ENCODE assay signal across 16 mouse cellular contexts in the genomic region with DNA sequence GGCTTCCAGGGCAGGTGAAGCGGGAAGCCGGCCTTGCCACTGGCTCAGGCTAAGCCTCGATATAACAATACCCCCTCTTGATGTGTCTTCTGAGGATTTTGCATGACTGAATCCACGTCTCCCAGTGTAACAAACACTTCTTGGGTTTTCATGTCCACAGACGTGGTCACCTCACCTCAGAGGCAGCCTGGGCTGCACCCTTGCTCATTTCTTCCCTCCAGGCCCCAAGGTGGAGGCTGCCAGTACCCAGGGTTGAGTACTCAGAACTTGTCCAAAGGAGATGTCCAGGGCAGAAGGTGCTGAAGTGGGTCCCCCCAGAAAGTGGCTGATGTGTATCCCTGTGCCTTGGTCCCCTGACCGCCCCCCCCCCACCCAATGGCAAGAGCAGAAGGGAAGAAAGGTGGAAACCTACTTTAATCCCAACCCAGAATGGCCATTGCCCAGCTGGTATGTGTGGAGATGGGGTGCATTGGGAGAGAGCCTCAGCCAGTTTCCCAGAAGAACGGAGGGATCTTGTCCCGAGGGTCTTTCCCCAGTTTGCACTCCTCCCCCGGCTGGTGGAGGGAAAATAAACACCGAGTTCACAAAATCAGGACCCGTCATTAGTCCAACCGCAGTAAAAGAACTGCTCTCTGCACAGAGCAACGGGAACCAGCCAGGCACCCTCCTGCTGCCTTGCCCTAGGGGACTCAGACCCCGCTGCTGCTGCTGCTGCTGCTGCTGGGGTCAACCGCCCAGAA. TPM values are rescaled to one million over a fixed set of nuclear protein-coding genes. Genes with fewer than 3 reads are reported as not detected.
A peak's percentile ranks its signal among the peaks of the same experiment; 100 is the strongest.
DNase-seq lines count a peak whose midpoint lies in the region; ATAC-seq and TF ChIP-seq lines count a peak whose summit lies in the region.
"Had no signal": no experiment of that assay in that cellular context is flagged by ENCODE, and none has a peak within 500 bp of the region (broad histone marks: within the 10 kb centered on the region; RNA-seq: fewer than 3 reads in every experiment).

No protein-coding gene starts in this region.

- no peak overlapping the region for H3K27ac ChIP-seq in hindbrain, embryonic 10.5 days
- no peak overlapping the region for H3K27ac ChIP-seq in hindbrain, postnatal 0 days
- no peak overlapping the region for H3K27ac ChIP-seq in midbrain, embryonic 11.5 days (ENCODE audit: low read depth, low read length)
- H3K27ac ChIP-seq in midbrain, embryonic 14.5 days (replicated peaks; ENCODE audit: low read depth, low read length) = no peak overlapping the region
- peak overlapping the region; percentile 88 for H3K27ac ChIP-seq in intestine, embryonic 16.5 days (ENCODE audit: low read length)
- H3K27ac ChIP-seq in kidney, embryonic 15.5 days = no peak overlapping the region
- H3K27ac ChIP-seq: midbrain, embryonic 15.5 days had no signal

- H3K4me2 ChIP-seq in hindbrain, postnatal 0 days (ENCODE audit: low read depth, low read length) = no peak overlapping the region
- H3K4me2 ChIP-seq in midbrain, embryonic 11.5 days = no peak overlapping the region
- no peak overlapping the region for H3K4me2 ChIP-seq in midbrain, embryonic 14.5 days (ENCODE audit: low read length)
- H3K4me2 ChIP-seq in intestine, embryonic 16.5 days (ENCODE audit: low read depth, low read length) = peak overlapping the region; percentile 72
- no peak overlapping the region for H3K4me2 ChIP-seq in kidney, embryonic 15.5 days
- H3K4me2 ChIP-seq: midbrain, embryonic 15.5 days had no signal

- H3K27me3 ChIP-seq in hindbrain, embryonic 10.5 days (ENCODE audit: insufficient read depth, poor library complexity, severe bottlenecking) = peaks cover 100% of the 10 kb centered on the region
- peaks cover 88% of the 10 kb centered on the region for H3K27me3 ChIP-seq in hindbrain, postnatal 0 days (ENCODE audit: insufficient read depth, low read length)
- peaks cover 95% of the 10 kb centered on the region for H3K27me3 ChIP-seq in midbrain, embryonic 11.5 days (ENCODE audit: control insufficient read depth, insufficient read depth, low read length)
- peaks cover 93% of the 10 kb centered on the region for H3K27me3 ChIP-seq in midbrain, embryonic 14.5 days (ENCODE audit: control insufficient read depth, insufficient read depth, low read length)
- peaks cover 39% of the 10 kb centered on the region for H3K27me3 ChIP-seq in intestine, embryonic 16.5 days (replicated peaks; ENCODE audit: control insufficient read depth, insufficient read depth, low read length)
- peaks cover 100% of the 10 kb centered on the region for H3K27me3 ChIP-seq in kidney, embryonic 15.5 days

- no peak for ATAC-seq in hindbrain, postnatal 0 days
- no peak for ATAC-seq in midbrain, embryonic 11.5 days (ENCODE audit: low FRiP score)
- ATAC-seq in midbrain, embryonic 14.5 days (ENCODE audit: low FRiP score, low TSS enrichment) = no peak
- no peak for ATAC-seq in intestine, embryonic 16.5 days
- no peak for ATAC-seq in kidney, embryonic 15.5 days (replicated peaks; ENCODE audit: low FRiP score)
- ATAC-seq: midbrain, embryonic 15.5 days had no signal

- 1% methylated on average over 15 of the region's 15 CpGs for WGBS in hindbrain, embryonic 10.5 days
- WGBS in hindbrain, postnatal 0 days = 3% methylated on average over 15 of the region's 15 CpGs
- 2% methylated on average over 15 of the region's 15 CpGs for WGBS in midbrain, embryonic 11.5 days
- under 1% methylated on average over 15 of the region's 15 CpGs for WGBS in midbrain, embryonic 14.5 days
- WGBS in intestine, embryonic 16.5 days = 7% methylated on average over 15 of the region's 15 CpGs
- 3% methylated on average over 15 of the region's 15 CpGs for WGBS in kidney, embryonic 15.5 days

- H3K4me3 ChIP-seq in hindbrain, embryonic 10.5 days = no peak overlapping the region
- no peak overlapping the region for H3K4me3 ChIP-seq in hindbrain, postnatal 0 days (ENCODE audit: low read length)
- no peak overlapping the region for H3K4me3 ChIP-seq in midbrain, embryonic 11.5 days (ENCODE audit: low read depth, low read length)
- no peak overlapping the region for H3K4me3 ChIP-seq in midbrain, embryonic 14.5 days (replicated peaks; ENCODE audit: low read depth, low read length)
- peak overlapping the region; percentile 42 for H3K4me3 ChIP-seq in intestine, embryonic 16.5 days (ENCODE audit: low read length)
- no peak overlapping the region for H3K4me3 ChIP-seq in kidney, embryonic 15.5 days (replicated peaks)
- H3K4me3 ChIP-seq: midbrain, embryonic 15.5 days had no signal

- DNase-seq in hindbrain, embryonic 10.5 days (ENCODE audit: low spot score) = peak; percentile 33
- DNase-seq in hindbrain, postnatal 0 days (ENCODE audit: low spot score) = no peak
- peak; percentile 92 for DNase-seq in midbrain, embryonic 11.5 days (ENCODE audit: low spot score, missing footprints)
- no peak for DNase-seq in midbrain, embryonic 14.5 days
- no peak for DNase-seq in left cerebral cortex, adult 18-20 months (ENCODE audit: low spot score in 2 of 2)
- DNase-seq: cerebellum, adult 11 months; cerebellum, postnatal 36 days; gastrocnemius, postnatal 10 days; kidney, adult 18-20 months; right cerebral cortex, postnatal 14 days; thymus, adult 2 months had no signal

- peaks cover 27% of the 10 kb centered on the region for H3K4me1 ChIP-seq in hindbrain, embryonic 10.5 days (replicated peaks)
- no peaks in the 10 kb centered on the region for H3K4me1 ChIP-seq in hindbrain, postnatal 0 days (ENCODE audit: insufficient read depth, low read length)
- 0 out of 2 replicates have a peak, but pooled peaks cover 4% of the 10 kb centered on the region for H3K4me1 ChIP-seq in midbrain, embryonic 11.5 days (ENCODE audit: control insufficient read depth, insufficient read depth, low read length)
- no peaks in the 10 kb centered on the region for H3K4me1 ChIP-seq in midbrain, embryonic 14.5 days (ENCODE audit: control insufficient read depth, insufficient read depth, low read length)
- peaks cover 26% of the 10 kb centered on the region for H3K4me1 ChIP-seq in intestine, embryonic 16.5 days (ENCODE audit: control insufficient read depth, insufficient read depth, low read length)
- peaks cover 26% of the 10 kb centered on the region for H3K4me1 ChIP-seq in kidney, embryonic 15.5 days
- H3K4me1 ChIP-seq: midbrain, embryonic 15.5 days had no signal

- H3K9ac ChIP-seq in hindbrain, postnatal 0 days (replicated peaks; ENCODE audit: low read length) = no peak overlapping the region
- H3K9ac ChIP-seq in midbrain, embryonic 11.5 days (ENCODE audit: low read length) = no peak overlapping the region
- H3K9ac ChIP-seq in midbrain, embryonic 14.5 days (replicated peaks; ENCODE audit: low read length) = no peak overlapping the region
- H3K9ac ChIP-seq in intestine, embryonic 16.5 days (ENCODE audit: low read depth, low read length) = peak overlapping the region; percentile 74
- no peak overlapping the region for H3K9ac ChIP-seq in kidney, embryonic 15.5 days
- H3K9ac ChIP-seq: midbrain, embryonic 15.5 days had no signal

- no peaks in the 10 kb centered on the region for H3K9me3 ChIP-seq in hindbrain, embryonic 10.5 days
- no peaks in the 10 kb centered on the region for H3K9me3 ChIP-seq in hindbrain, postnatal 0 days (ENCODE audit: low read length)
- H3K9me3 ChIP-seq in midbrain, embryonic 11.5 days (ENCODE audit: control insufficient read depth, low read length) = no peaks in the 10 kb centered on the region
- H3K9me3 ChIP-seq in midbrain, embryonic 14.5 days (ENCODE audit: control insufficient read depth, low read length) = no peaks in the 10 kb centered on the region
- H3K9me3 ChIP-seq in intestine, embryonic 16.5 days (ENCODE audit: control insufficient read depth, low read length) = no peaks in the 10 kb centered on the region
- H3K9me3 ChIP-seq in kidney, embryonic 15.5 days (replicated peaks) = no peaks in the 10 kb centered on the region
- H3K9me3 ChIP-seq: midbrain, embryonic 15.5 days had no signal

- no peaks in the 10 kb centered on the region for H3K36me3 ChIP-seq in hindbrain, embryonic 10.5 days
- no peaks in the 10 kb centered on the region for H3K36me3 ChIP-seq in hindbrain, postnatal 0 days (ENCODE audit: insufficient read depth, low read length)
- no peaks in the 10 kb centered on the region for H3K36me3 ChIP-seq in midbrain, embryonic 11.5 days (ENCODE audit: control insufficient read depth, insufficient read depth, low read length)
- H3K36me3 ChIP-seq in midbrain, embryonic 14.5 days (ENCODE audit: control insufficient read depth, insufficient read depth, low read length) = no peaks in the 10 kb centered on the region
- H3K36me3 ChIP-seq in intestine, embryonic 16.5 days (ENCODE audit: control insufficient read depth, insufficient read depth, low read length) = no peaks in the 10 kb centered on the region
- H3K36me3 ChIP-seq in kidney, embryonic 15.5 days = no peaks in the 10 kb centered on the region
- H3K36me3 ChIP-seq: midbrain, embryonic 15.5 days had no signal

- no peak for TF ChIP-seq CTCF in hindbrain, postnatal 0 days (IDR thresholded peaks at IDR 0.05; ENCODE audit: low read depth)

RNA-seq across cellular contexts. Expression of a gene that starts 9.9 kb away (rescaled TPM):
- polyA plus RNA-seq in hindbrain, embryonic 10.5 days (2016; fragmentation: Nextera tagmentation; extraction: Ambion mirVana) = 3.9 and 4.9 TPM in 2 replicates
- total RNA-seq in hindbrain, postnatal 0 days (2014; rRNA removed) = 1.8 and 1.9 TPM in 2 replicates
- 1.2 and 1.4 TPM in 2 replicates for polyA plus RNA-seq in hindbrain, postnatal 0 days (2015; fragmentation: Nextera tagmentation; extraction: Ambion mirVana)
- polyA plus RNA-seq in midbrain, embryonic 11.5 days (2014; fragmentation: Nextera tagmentation; extraction: Ambion mirVana) = 0.17 and 0.20 TPM in 2 replicates
- polyA plus RNA-seq in midbrain, embryonic 14.5 days (2014; fragmentation: Nextera tagmentation; extraction: Ambion mirVana) = 0.12 and 0.97 TPM in 2 replicates
- 86.9 and 88.3 TPM in 2 replicates for polyA plus RNA-seq in intestine, embryonic 16.5 days (2015; fragmentation: Nextera tagmentation; extraction: Ambion mirVana)
- polyA plus RNA-seq in kidney, embryonic 15.5 days (2015; fragmentation: Nextera tagmentation; extraction: Ambion mirVana) = 1.6 and 5.2 TPM in 2 replicates
- total RNA-seq in left cerebral cortex, adult 18-20 months (2021) = under 1 TPM; 0.67 to 0.98 TPM
- total RNA-seq: hematopoietic stem cell, adult 5-6 weeks had no signal

RNA-seq across cellular contexts. Expression of a gene that starts 33.9 kb away (rescaled TPM):
- polyA plus RNA-seq in hindbrain, embryonic 10.5 days (2016; fragmentation: Nextera tagmentation; extraction: Ambion mirVana) = 60.5 and 68.2 TPM in 2 replicates
- total RNA-seq in hindbrain, postnatal 0 days (2014; rRNA removed) = 39.9 and 45.6 TPM in 2 replicates
- 44.4 and 47.0 TPM in 2 replicates for polyA plus RNA-seq in hindbrain, postnatal 0 days (2015; fragmentation: Nextera tagmentation; extraction: Ambion mirVana)
- 47.4 and 50.4 TPM in 2 replicates for polyA plus RNA-seq in midbrain, embryonic 11.5 days (2014; fragmentation: Nextera tagmentation; extraction: Ambion mirVana)
- 50.2 and 52.5 TPM in 2 replicates for polyA plus RNA-seq in midbrain, embryonic 14.5 days (2014; fragmentation: Nextera tagmentation; extraction: Ambion mirVana)
- polyA plus RNA-seq in intestine, embryonic 16.5 days (2015; fragmentation: Nextera tagmentation; extraction: Ambion mirVana) = 48.9 TPM in 2 replicates
- 65.5 and 67.1 TPM in 2 replicates for polyA plus RNA-seq in kidney, embryonic 15.5 days (2015; fragmentation: Nextera tagmentation; extraction: Ambion mirVana)
- 10 to 100 TPM; 37.1 to 43.3 TPM for total RNA-seq in left cerebral cortex, adult 18-20 months (2021)

RNA-seq across cellular contexts. Expression of a gene that starts 41.7 kb away (rescaled TPM):
- polyA plus RNA-seq in hindbrain, embryonic 10.5 days (2016; fragmentation: Nextera tagmentation; extraction: Ambion mirVana) = 7.0 and 13.7 TPM in 2 replicates
- 3.7 and 10.6 TPM in 2 replicates for total RNA-seq in hindbrain, postnatal 0 days (2014; rRNA removed)
- polyA plus RNA-seq in hindbrain, postnatal 0 days (2015; fragmentation: Nextera tagmentation; extraction: Ambion mirVana) = 2.8 and 3.6 TPM in 2 replicates
- 7.0 and 7.1 TPM in 2 replicates for polyA plus RNA-seq in midbrain, embryonic 11.5 days (2014; fragmentation: Nextera tagmentation; extraction: Ambion mirVana)
- 1.5 TPM in 1 of 2 replicates, not detected in the other for polyA plus RNA-seq in midbrain, embryonic 14.5 days (2014; fragmentation: Nextera tagmentation; extraction: Ambion mirVana)
- polyA plus RNA-seq in intestine, embryonic 16.5 days (2015; fragmentation: Nextera tagmentation; extraction: Ambion mirVana) = 0.20 and 0.22 TPM in 2 replicates
- 40.8 and 42.3 TPM in 2 replicates for polyA plus RNA-seq in kidney, embryonic 15.5 days (2015; fragmentation: Nextera tagmentation; extraction: Ambion mirVana)
- total RNA-seq in left cerebral cortex, adult 18-20 months (2021) = 1 to 10 TPM; 2.3 to 2.6 TPM
- total RNA-seq: hematopoietic stem cell, adult 5-6 weeks had no signal

RNA-seq across cellular contexts. Expression of a gene that starts 53.5 kb away (rescaled TPM):
- polyA plus RNA-seq in hindbrain, embryonic 10.5 days (2016; fragmentation: Nextera tagmentation; extraction: Ambion mirVana) = 1.6 and 3.5 TPM in 2 replicates
- 0.40 and 0.58 TPM in 2 replicates for total RNA-seq in hindbrain, postnatal 0 days (2014; rRNA removed)
- polyA plus RNA-seq in hindbrain, postnatal 0 days (2015; fragmentation: Nextera tagmentation; extraction: Ambion mirVana) = 0.21 TPM in 1 of 2 replicates, not detected in the other
- 0.46 and 0.79 TPM in 2 replicates for polyA plus RNA-seq in midbrain, embryonic 11.5 days (2014; fragmentation: Nextera tagmentation; extraction: Ambion mirVana)
- not detected in 2 replicates for polyA plus RNA-seq in midbrain, embryonic 14.5 days (2014; fragmentation: Nextera tagmentation; extraction: Ambion mirVana)
- polyA plus RNA-seq in intestine, embryonic 16.5 days (2015; fragmentation: Nextera tagmentation; extraction: Ambion mirVana) = 5.2 and 5.8 TPM in 2 replicates
- 6.7 and 6.9 TPM in 2 replicates for polyA plus RNA-seq in kidney, embryonic 15.5 days (2015; fragmentation: Nextera tagmentation; extraction: Ambion mirVana)
- under 1 TPM in 1 of 2 experiments, not detected in 1; 0.16 TPM for total RNA-seq in left cerebral cortex, adult 18-20 months (2021)
- total RNA-seq: hematopoietic stem cell, adult 5-6 weeks; layer of hippocampus, postnatal 25 days had no signal

Comparison
In these comparisons a context has a peak if more than half of its experiments do, and no peak if none do; other contexts are left out.
1. DNase-seq: peak in hindbrain, embryonic 10.5 days (single experiment) and midbrain, embryonic 11.5 days (single experiment); none in hindbrain, postnatal 0 days (single experiment), midbrain, embryonic 14.5 days (single experiment) and left cerebral cortex, adult 18-20 months (0 of 2).
2. RNA of a gene that starts 9.9 kb away (polyA plus RNA-seq): 86.9 to 88.3 TPM in intestine, embryonic 16.5 days; 1.6 to 5.2 TPM in kidney, embryonic 15.5 days, 3.9 to 4.9 TPM in hindbrain, embryonic 10.5 days, 1.2 to 1.4 TPM in hindbrain, postnatal 0 days, 0.12 to 0.97 TPM in midbrain, embryonic 14.5 days and 0.17 to 0.20 TPM in midbrain, embryonic 11.5 days; every median in the first group is over 10 times any median in the second.